Mouse (Mus musculus): Measurements from ENCODE around the gene Hpd.

Hpd gene

DNA sequence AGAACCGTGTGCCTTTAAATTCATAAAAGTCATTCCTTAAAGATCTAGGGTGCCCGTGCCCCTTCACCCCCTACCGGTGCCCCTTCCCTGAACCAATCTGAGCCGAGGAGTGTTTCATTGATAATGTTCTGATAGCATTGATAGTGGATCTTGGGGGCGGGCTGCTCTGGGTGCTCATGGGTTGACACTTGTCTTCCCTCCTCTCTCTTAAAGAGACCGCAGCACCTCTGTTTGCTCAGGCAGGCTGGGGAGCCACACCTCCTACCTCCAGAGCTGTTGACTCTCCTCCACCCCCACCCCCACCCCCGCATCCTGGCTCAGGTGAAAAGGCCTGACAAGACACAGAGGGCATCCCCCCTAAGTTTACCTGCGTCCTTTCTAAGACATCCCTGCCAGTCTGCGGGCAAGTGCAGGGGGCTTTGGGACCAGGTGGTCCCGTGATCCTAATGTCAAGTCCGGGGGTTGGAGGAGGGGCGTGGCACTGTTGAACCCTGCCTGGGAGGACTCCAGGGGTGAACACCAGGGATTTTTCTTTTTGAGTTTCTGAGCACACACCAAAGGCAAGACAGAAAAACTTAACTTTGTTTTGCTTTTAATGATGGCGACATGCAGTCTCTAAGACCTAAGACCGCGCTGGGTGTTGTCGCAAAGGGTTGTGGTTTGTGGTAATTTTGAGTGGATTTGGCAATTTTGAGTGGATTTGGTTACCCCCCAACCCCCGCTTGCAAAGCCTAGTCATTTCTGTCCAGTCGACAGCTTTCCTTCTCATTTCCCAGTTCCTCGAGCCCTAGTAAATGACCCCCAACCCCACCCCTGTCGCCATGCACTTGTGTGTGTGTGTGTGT is 37.6 kb downstream of the Hpd start:
- DNase-seq, result no peak

DNA sequence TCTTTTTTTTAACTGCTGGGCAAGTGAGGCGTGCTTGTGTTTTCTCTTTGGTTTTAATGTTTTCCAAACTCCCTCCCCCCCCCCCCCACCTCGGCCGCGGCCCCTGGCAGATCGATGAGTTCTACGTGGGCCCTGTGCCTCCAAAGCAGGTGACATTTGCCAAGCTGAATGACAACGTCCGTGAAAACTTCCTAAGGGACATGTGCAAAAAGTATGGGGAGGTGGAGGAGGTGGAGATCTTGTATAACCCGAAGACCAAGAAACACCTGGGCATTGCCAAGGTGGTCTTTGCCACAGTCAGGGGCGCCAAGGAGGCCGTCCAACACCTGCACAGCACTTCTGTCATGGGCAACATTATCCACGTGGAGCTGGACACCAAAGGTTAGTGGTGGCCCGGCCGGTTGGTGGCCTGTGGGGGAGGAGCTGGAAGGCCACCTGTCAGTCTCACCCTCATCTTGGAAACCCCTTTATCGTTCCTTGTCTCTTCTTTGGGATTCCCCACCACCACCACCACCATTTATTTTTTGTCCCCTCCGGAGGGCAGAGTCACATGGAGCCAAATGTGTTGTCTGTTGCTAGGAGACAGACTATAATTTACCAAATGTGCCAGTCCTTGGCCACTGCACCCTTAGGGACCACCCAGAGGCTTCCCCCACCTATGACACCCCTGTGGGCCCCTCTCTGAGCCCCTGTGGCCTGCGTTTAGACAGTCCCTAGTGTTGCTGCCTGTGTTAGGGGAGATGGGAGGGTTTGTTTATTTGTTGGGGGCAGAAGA is 38.4 kb downstream of the Hpd start:
- DNase-seq, result peak; percentile 26

DNA sequence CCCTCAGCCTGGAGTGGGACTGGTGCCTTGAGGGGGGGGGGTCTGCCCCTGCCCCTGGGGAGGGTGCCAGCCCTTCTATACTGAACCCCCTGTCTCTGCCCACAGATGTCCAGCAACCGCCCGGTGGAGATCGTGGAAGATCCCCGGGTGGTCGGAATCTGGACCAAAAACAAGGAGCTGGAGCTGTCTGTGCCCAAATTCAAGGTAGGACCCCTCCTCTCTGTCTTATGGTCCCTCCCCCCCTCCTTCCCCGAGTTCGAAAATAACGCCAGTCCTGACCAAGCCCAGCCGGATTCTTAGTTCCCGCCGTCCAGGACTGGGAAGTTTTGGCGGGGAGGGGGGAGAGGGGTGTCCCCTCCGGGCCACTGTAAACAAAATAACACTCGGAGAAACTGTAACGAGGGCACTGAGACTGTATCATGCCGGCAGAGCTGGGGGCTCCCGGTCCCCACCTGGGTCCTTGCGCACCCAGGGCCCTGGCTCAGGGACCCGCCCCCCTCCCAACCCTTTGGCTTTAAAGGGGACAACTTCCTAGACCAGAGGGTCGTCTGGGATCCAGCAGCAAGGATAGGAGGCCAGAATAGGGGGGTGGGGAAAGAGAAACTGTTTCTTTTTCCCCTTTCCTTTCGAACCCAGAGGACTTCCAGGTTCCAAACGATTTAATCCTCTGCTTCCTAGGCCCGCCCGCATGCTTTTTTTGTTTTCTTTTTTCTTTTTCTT is 39.1 kb downstream of the Hpd start:
- peak; percentile 69 for DNase-seq

DNA sequence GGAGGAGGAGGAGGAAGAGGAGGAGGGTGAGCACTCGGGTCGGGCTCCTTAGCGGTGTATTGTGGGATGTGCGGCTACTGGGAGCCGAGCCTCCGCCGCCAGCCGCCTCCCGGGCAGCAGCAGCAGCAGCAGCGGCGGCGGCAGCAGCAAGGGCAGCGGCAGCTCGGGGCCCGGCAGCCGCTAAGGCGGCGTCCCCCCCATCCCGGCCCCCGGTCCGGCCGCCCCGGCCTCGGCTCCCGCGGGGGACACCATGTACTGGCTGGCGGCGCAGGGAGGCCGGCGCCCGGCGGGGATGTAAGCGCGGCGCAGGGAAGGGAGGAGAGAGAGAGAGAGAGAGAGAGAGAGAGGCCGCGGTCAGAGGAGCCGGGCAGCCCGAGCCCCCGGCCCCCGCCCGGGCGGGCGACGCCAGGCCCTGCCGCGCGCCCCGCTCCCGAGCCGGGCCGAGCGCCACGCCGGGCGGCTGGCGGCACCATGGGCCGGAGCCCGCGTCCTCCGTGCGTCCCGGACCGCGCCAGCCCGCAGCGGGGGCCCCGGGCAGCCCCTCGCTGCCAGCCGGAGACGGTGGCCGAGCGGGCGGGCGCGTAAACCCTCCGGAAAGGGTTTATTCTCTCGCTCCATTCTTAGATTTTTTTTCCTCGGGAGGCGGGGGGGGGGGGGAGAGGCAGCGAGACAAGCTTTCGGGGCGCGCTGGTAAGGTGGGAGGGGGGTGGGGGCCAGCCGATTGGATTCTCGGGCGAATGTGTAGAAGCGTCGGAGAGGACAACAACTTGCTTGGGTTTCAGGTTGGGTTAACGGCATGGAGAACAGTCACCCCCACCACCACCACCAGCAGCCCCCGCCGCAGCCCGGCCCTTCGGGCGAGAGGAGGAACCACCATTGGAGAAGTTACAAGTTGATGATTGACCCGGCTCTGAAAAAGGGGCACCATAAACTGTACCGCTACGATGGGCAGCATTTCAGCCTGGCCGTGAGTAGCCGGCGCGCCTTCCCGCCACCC is 40.1 kb downstream of the Hpd start, which contains the start of gene Setd1b:
TSS of gene Setd1b (plus strand) at position 33 of the 997 bp plus-strand sequence.
- DNase-seq, result peak; percentile 82

DNA sequence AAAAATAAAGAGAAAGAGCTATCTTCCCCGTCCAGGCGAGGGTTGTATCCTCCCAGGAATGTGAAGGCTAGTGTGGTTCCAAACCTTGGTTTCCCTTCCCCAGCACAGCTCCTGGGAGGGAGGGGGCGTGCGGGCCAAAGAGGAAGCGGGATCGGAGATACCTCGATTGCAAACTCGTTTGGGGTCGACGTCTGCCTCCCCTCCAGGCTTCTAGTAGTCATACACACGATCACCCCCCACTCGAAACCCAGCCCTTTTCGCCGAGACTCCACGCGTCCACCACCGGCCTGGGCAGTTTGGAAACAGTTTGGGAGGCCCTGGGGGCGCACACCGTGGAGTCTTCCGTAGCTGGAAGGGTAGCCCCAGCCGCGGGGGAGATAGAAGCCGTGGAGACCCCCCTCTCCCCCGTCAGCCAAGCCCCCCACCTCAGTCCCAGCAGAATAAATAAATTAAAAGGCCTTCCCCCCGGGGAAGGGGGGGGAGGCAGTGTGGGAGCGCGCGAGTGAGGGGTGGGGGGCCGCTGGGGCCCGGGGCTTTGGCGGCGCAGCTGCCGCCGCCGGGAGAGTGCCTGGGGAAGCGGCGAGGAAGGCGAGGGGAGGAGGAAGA is 40.9 kb downstream of the Hpd start:
- peak; percentile 81 for DNase-seq

DNA sequence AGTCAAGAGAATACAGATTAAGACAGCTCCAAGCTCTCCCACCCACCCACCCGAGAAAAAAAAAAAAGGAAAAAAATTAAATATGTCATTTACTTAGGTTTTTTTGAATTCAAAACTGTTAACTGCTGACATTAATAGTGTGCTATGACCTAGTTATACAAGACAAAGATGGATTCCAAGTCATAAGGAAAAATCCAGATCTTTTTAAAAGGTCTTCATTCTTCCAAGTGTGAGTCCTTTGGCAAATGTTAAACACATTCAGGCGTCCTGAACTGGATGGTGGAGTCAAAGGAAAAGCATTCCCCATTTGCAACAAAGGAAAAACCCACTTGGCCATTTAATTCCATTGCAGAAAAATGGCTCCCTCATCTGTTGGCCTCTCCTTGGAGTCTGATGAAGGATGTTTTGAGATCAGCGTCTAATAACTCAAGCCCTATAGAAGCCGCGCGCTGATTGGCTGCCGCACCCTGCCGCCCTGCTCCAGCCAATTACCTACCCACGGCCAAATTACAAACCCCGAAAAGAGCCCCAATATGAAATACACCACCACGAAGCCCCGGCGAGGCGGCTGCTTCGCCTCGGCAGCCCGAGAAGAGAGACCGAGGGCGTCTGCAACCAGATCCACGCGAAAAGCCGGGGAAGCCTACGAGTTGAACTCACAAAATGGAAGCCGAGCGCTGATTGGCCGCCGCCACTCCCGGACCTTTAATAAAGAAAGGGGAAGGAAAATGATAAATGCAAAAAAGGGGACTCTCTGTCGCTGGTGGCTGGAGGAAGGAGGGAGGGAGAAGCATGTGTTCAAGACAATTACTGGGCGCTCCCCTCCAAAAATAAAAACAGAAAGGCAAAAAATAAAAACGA is 41.6 kb downstream of the Hpd start:
- peak; percentile 95 for DNase-seq

DNA sequence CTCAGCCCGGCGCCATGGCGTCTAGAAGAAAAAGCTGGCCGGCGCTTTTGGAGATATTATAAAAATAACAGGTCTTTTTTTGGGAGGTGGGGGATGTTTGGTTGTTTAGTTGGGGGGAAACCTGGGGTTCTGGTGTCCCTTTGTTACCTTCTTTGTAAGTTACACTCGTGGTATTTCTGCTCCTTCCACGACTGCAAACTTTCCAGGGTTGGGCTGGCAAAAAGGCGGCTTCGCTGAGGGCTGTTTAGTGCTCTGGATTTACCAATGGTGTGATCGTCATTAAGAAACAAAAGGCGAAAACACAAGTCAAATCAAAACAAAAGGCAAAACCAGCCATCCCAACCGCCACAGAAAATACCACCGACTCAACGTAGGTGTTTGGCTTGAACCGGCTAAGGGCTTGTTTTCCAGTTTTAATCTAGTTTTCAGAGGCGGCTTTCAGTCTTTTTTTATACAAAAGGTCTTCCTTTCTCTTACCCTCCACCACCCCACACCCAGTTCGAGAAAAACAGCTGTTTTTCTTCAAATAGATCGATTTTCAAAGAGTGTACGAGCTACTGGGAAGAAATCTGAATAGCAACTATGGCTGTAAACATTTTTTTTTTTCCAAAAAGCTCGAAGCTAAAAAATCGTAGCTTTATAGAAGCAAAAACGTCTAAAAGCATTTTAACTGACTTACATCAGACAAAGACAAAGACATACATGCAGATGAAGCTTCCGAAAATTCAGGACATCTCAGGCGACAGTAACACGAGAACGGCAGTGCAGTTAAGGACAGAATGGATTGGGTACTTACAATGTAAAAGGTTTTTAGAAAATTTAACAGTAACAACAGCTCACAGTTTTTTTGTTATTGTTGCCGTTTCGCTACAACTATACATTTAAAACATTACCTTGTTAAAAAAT is 42.6 kb downstream of the Hpd start:
- DNase-seq, result peak; percentile 56

DNA sequence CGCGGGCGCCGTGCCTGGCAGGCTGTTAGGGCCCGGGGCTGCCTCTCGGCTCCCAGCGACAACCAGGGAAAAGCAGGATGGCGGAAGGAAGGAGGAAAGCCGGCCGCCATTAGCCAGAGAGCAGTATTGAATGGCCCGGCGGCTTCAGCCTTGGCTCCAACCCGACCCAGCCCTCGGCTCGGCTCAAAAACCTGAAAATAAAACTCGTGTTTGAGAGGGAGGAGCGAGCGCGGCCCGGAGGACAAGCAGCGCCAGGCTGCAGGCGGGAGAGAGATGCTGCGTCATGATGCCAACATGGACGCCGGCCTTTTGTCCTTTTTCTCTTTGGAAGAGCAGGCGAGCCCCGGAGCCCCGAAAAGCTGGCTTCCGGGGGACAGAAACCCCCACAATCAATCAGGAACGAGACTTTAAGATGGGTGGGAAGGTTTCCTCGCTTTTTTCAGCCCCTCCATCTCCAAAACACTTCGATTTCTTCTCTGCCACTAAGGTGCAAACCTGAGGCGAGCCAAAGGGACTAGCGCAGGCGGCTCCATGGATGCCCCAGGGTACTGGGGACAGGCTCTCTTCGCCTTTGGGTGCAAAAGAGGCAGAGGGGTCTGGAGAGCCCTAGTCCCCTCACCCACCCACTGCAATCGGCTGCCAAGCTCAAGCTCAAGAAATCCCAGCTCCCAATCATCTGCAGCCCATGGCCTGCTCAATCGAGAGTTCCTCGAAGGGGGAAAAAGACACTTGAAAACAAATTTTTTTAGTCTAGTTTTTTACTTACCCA is 43.4 kb downstream of the Hpd start:
- peak; percentile 84 for DNase-seq

DNA sequence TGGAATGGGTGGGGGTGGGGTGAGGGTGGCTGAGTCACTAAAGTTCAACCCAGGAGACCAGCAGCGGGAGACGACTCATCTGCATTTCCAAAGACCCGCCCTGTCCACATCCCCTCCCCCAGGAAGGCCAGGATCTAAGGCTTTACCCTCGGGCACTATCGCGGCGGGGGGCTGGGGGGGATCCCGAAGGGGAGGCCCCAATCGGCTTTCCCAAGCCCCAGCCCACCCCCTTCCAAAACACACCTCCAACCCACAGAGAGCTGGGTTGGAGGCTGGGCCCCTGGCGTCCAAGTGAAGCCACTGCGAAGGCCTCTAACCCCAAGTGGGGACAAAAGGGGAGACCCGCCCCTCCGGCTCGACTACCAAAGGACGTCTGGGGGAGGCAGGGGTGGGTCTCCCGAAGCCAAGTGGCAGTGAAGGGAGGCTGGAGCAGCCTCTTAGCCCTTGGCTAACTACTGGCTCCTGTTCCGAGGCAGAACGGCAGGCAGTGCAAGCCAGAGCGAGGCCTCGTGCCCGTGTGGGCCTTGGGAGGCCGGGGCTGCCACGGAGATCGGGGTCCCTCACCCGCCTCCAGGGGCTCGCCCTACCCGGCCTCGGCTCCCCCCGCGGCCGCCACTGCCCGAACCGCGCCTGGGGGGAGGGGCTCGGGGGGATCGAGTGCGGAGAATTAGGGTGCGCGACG is 44.2 kb downstream of the Hpd start:
- DNase-seq, result peak; percentile 94

DNA sequence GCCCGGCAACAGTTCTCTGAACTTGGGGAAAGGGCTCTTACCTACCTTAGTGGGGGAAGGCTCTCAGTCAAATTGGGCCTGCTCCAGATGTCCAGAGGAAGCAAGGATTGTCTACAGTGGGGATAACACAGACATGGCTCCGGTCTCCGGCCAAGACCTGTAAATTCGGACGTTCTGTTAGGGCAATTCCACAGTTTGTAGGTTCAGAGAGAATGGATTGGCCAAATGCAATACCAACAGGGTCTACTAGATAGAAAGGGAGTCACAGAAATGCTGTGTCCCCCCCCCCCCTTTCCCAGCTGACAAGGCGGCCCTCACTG is 44.7 kb downstream of the Hpd start:
- no peak for DNase-seq

DNA sequence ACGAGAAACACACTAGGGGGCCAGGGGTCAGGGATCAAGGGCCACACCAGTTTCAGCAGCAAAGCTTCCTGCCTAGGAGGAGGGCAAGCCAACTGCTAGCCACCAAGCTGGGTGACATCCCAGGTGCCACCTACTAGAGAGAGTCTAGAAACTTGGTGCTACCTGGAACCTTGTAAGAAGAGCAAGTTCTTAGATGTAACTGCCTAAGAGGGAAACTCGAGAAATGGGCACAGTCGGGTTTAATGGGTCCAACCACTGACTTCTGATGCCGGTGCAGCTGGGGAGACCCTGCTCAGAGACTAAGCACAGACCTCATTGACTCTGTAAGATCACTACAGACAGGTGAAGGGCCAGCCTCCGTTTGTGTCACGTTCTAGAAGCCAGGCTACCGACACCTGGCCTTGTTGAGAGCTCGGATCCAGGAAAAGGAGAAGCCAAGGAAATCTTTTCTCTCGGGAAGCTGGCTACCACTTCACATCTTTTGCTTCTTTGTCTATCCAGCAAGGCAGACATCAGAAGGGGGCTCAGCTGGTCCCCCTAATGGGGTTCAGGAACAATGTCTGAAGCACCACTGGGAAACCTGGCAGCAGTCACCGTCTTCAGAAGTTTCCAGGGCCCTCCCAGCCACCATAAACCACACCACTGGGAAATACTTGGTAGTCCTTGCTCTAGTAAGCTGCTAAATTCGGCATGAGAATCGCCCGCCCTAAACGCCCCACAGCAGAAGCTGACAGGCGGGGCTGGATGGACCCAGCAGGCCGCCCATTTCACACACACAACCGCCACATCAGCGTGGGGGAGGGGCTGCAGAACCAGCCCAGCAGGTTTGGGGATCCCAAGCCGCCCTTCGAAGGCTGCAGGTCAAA is 45.2 kb downstream of the Hpd start:
- peak; percentile 87 for DNase-seq

DNA sequence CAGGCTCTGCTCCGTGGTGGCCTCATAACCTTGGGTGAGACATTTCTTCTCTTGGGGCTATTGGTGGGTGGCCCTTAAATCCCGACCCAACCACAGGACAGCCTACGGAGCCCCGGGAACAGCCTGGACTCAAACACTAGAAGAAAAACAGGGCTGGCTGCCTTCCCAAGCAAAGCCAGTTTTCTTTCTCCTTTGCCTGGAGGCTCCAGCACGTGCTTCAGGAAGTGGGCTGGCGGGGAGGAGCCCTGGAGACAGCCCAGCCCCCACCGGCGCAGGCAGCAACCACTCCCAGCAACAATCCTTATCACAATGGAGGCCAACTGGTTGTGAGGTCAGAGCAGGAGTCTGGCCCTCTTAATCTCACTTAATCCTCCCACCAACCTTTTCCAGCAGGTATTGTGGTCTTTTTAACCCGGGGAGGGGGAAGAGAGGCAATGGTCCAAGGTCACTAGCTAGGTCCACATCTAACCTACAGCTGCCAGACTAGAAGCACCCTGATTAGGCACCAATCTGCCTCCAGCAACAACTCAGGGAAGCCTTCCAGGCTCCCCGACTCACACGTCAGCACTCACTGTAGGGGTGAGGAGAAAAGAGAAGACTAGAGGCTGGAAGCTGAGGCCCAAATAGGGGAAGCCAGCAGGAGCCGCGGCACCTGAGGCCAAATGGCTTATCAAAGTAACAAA is 46.0 kb downstream of the Hpd start:
- DNase-seq, result peak; percentile 88

DNA sequence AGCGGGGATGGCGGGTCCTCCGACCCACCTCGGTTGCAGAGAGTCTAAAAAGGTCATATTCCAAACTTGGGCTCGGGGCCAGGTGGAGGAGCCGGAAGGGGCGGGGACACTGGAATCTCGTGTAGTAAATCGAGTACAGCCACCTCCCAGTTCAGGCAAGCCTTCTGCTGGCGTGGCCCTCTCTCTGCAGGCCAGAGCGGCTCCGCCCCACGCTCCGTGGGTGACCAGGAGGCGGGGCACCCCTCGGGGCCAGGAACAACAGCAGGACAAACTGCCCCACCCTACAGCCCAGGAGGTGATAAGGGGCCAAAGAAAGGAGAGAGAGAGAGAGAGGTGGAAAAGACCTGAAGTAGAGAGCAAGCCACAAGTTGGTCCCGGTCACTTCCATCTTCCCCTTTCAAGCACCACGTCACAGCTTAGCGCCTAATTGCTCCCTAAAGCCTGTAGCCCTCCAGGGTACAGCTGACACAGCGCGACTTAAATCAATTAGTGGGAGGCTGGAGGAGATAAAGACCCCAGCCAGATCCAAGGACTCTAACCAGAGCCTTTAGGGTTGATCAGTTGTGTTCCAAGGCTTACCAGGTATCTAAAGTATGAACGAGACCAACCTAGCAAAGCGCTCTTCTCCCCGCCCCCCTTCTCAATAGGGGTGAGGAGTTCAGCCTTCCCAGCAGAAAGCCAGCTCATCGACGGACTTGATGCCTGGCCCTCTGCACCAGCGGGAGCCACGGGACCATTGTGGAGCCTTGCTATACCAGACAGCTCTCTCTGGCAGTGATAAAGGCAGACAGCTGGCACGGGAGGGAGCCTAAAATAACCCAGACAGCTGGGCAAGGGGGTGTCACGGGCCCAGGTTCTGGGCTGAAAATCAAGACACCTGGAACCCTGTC is 46.8 kb downstream of the Hpd start:
- DNase-seq, result peak; percentile 74

DNA sequence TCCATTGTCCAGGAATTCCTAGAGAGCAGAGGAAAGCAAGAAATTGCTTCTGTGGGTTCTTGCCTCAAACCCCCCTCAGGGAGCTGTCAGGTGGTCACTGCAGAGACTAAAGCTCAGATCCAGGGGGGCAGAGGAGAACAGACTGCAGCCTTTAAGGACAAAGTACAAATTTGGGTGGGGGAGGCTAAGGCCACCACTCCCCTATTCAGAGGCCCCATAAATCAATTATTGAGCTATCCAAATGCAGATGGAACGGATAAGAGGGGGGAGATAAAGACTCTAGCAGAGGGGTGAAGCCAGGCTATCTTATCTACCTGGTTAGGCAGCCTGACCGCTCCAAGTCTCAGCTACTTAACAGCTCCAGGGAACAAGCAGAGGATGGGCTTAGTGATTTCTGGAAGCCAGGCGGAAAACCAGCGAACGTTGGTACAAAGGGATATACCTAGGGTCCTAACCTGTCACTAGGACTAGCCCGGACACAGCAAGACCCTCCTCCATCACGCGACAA is 47.6 kb downstream of the Hpd start:
- no peak for DNase-seq

DNA sequence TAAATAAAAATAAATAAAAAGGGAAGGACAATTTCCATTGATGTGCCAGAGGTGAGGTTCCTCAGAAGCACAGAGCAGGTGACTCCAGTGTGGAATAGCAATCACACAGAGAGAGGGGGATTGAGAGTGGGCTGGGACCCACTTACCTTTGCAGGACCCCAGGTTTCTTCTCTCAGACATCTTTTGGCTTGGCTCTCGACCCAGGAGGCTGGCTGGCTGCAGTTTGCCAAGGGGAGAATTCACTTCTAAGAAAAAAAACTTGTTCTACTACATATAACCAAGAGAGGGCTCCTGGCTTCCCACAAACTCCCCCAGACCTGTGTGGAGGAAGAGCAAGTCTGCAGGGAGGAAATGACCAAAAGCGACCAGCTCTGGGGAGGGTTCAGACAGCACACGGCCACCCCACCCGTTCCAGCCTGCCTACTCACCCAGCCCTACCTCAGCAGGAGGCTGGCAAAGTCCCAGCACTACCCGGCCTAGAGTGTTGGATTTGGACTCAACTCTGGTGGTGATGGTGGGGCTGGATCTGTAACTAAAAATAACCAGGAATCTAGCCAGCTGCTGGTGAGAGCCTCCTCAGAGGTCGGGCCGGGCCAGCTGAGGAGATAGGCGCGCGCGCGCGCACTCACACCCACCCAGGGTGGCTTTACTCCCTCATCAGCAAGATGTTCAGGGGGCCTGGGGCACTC is 48.2 kb downstream of the Hpd start:
- peak; percentile 42 for DNase-seq
